In genomic region chr4:137497892-137498722, GRCm38 (mm10) we compare ENCODE assay signal across 8 mouse cellular contexts. TPM values are rescaled to one million over a fixed set of nuclear protein-coding genes. Genes with fewer than 3 reads are reported as not detected.
DNase-seq lines count a peak whose midpoint lies in the region; ATAC-seq lines count a peak whose summit lies in the region.

No protein-coding gene starts in this region.

- 71% methylated on average over 9 of the region's 9 CpGs for WGBS in midbrain, embryonic 13.5 days
- 79% methylated on average over 9 of the region's 9 CpGs for WGBS in midbrain, embryonic 15.5 days
- 35% methylated on average over 9 of the region's 9 CpGs for WGBS in intestine, embryonic 14.5 days
- 36% methylated on average over 9 of the region's 9 CpGs for WGBS in liver, embryonic 15.5 days (ENCODE audit: insufficient replicate concordance)

- intact Hi-C loops in gastrocnemius, postnatal 14 days (cut with DNase I; ENCODE audit: low total_unique reads): no loop called here

- no peak for ATAC-seq in midbrain, embryonic 13.5 days
- ATAC-seq in midbrain, embryonic 15.5 days (replicated peaks): no peak
- no peak for ATAC-seq in intestine, embryonic 14.5 days (replicated peaks; ENCODE audit: low FRiP score, low TSS enrichment, low read depth)
- ATAC-seq in liver, embryonic 15.5 days (ENCODE audit: insufficient read depth): no peak

- DNase-seq in gastrocnemius, postnatal 14 days: peak; percentile 63
- DNase-seq in intestine, embryonic 14.5 days (ENCODE audit: low spot score): no peak
- DNase-seq in right cerebral cortex, postnatal 25 days: no peak
- no peak for DNase-seq in layer of hippocampus, adult 18-20 months (ENCODE audit: low spot score in 2 of 2)
- DNase-seq in cerebellum, postnatal 25 days: no peak

- no peak overlapping the region for H3K4me3 ChIP-seq in midbrain, embryonic 13.5 days (replicated peaks)
- no peak overlapping the region for H3K4me3 ChIP-seq in midbrain, embryonic 15.5 days
- no peak overlapping the region for H3K4me3 ChIP-seq in intestine, embryonic 14.5 days (ENCODE audit: low read depth, low read length)
- H3K4me3 ChIP-seq in liver, embryonic 15.5 days (replicated peaks): no peak overlapping the region

- H3K27me3 ChIP-seq in midbrain, embryonic 13.5 days: no peaks in the 10 kb centered on the region
- no peaks in the 10 kb centered on the region for H3K27me3 ChIP-seq in midbrain, embryonic 15.5 days (replicated peaks)
- no peaks in the 10 kb centered on the region for H3K27me3 ChIP-seq in intestine, embryonic 14.5 days (replicated peaks; ENCODE audit: control insufficient read depth, insufficient read depth, low read length)
- no peaks in the 10 kb centered on the region for H3K27me3 ChIP-seq in liver, embryonic 15.5 days

- H3K27ac ChIP-seq in midbrain, embryonic 13.5 days: peak overlapping the region; percentile 39
- H3K27ac ChIP-seq in midbrain, embryonic 15.5 days: no peak overlapping the region; the same call in 1 of the 2 replicates
- H3K27ac ChIP-seq in intestine, embryonic 14.5 days (ENCODE audit: low read depth): peak overlapping the region; percentile 86
- H3K27ac ChIP-seq in liver, embryonic 15.5 days (replicated peaks): peak overlapping the region; percentile 41; the same call in 1 of the 2 replicates

- H3K9ac ChIP-seq in midbrain, embryonic 13.5 days (replicated peaks): no peak overlapping the region
- no peak overlapping the region for H3K9ac ChIP-seq in midbrain, embryonic 15.5 days
- no peak overlapping the region for H3K9ac ChIP-seq in intestine, embryonic 14.5 days (ENCODE audit: low read length)
- H3K9ac ChIP-seq in liver, embryonic 15.5 days: no peak overlapping the region

- no peaks in the 10 kb centered on the region for H3K36me3 ChIP-seq in midbrain, embryonic 13.5 days
- no peaks in the 10 kb centered on the region for H3K36me3 ChIP-seq in midbrain, embryonic 15.5 days (replicated peaks)
- H3K36me3 ChIP-seq in intestine, embryonic 14.5 days (ENCODE audit: control insufficient read depth, insufficient read depth, low read length): peaks cover 18% of the 10 kb centered on the region
- no peaks in the 10 kb centered on the region for H3K36me3 ChIP-seq in liver, embryonic 15.5 days (replicated peaks)

- H3K9me3 ChIP-seq in midbrain, embryonic 13.5 days: no peaks in the 10 kb centered on the region
- no peaks in the 10 kb centered on the region for H3K9me3 ChIP-seq in midbrain, embryonic 15.5 days
- H3K9me3 ChIP-seq in intestine, embryonic 14.5 days (ENCODE audit: control insufficient read depth, low read length): no peaks in the 10 kb centered on the region
- no peaks in the 10 kb centered on the region for H3K9me3 ChIP-seq in liver, embryonic 15.5 days (replicated peaks)

- H3K4me1 ChIP-seq in midbrain, embryonic 13.5 days (replicated peaks): peaks cover 10% of the 10 kb centered on the region
- H3K4me1 ChIP-seq in midbrain, embryonic 15.5 days: peaks cover 12% of the 10 kb centered on the region; the same call in 1 of the 2 replicates
- H3K4me1 ChIP-seq in intestine, embryonic 14.5 days (replicated peaks; ENCODE audit: control insufficient read depth, insufficient read depth, low read length): peaks cover 55% of the 10 kb centered on the region
- peaks cover 28% of the 10 kb centered on the region for H3K4me1 ChIP-seq in liver, embryonic 15.5 days (replicated peaks)

- H3K4me2 ChIP-seq in midbrain, embryonic 13.5 days (replicated peaks): no peak overlapping the region
- H3K4me2 ChIP-seq in midbrain, embryonic 15.5 days: no peak overlapping the region
- no peak overlapping the region for H3K4me2 ChIP-seq in intestine, embryonic 14.5 days (ENCODE audit: low read length)
- H3K4me2 ChIP-seq in liver, embryonic 15.5 days: no peak overlapping the region

RNA-seq across cellular contexts. Expression of gene Hspg2, which starts 29.5 kb away (rescaled TPM):
- polyA plus RNA-seq in midbrain, embryonic 13.5 days (2015; fragmentation: Nextera tagmentation; extraction: Ambion mirVana): 4.2 and 5.0 TPM in 2 replicates
- polyA plus RNA-seq in midbrain, embryonic 15.5 days (2015; fragmentation: Nextera tagmentation; extraction: Ambion mirVana): 4.0 and 4.1 TPM in 2 replicates
- 100 to 1,000 TPM; 193 to 224 TPM for total RNA-seq in gastrocnemius, postnatal 14 days (2021)
- 44.4 and 49.8 TPM in 2 replicates for polyA plus RNA-seq in intestine, embryonic 14.5 days (2014; fragmentation: Nextera tagmentation; extraction: Ambion mirVana)
- polyA plus RNA-seq in liver, embryonic 15.5 days (2015; fragmentation: Nextera tagmentation; extraction: Ambion mirVana): 3.9 and 5.1 TPM in 2 replicates
- 1 to 10 TPM; 4.2 to 4.3 TPM for total RNA-seq in layer of hippocampus, adult 18-20 months (2021)

RNA-seq across cellular contexts. Expression of gene 1700013G24Rik, which starts 45.0 kb away (rescaled TPM):
- polyA plus RNA-seq in midbrain, embryonic 13.5 days (2015; fragmentation: Nextera tagmentation; extraction: Ambion mirVana): not detected in 2 replicates
- polyA plus RNA-seq in midbrain, embryonic 15.5 days (2015; fragmentation: Nextera tagmentation; extraction: Ambion mirVana): not detected in 2 replicates
- total RNA-seq in gastrocnemius, postnatal 14 days (2021): not detected
- polyA plus RNA-seq in intestine, embryonic 14.5 days (2014; fragmentation: Nextera tagmentation; extraction: Ambion mirVana): not detected in 2 replicates
- polyA plus RNA-seq in liver, embryonic 15.5 days (2015; fragmentation: Nextera tagmentation; extraction: Ambion mirVana): not detected in 2 replicates
- total RNA-seq in layer of hippocampus, adult 18-20 months (2021): not detected
